Mouse (Mus musculus) cerebellum, postnatal 10 days (tissue): ENCODE results near the gene Epha8.

Experiments used
- DNase-seq, 2 experiments: peaks; one replicate each; pipeline ENCODE4 v3.0.0; 2021; ENCODE audit warnings: mixed read lengths in 2 of 2

Gene Epha8

GRCm38 (mm10) chr4:136956751-136957446 lies at the start of gene Epha8:
Gene Epha8, minus strand, starts transcription at chr4:136956816.
- peak; percentile 61 to 62 for DNase-seq

- peak; percentile 88 to 89 for DNase-seq
Measured at GRCm38 (mm10) chr4:137001825-137002224, 45.2 kb upstream of the Epha8 start.

GRCm38 (mm10) chr4:137001020-137001419 lies 44.4 kb upstream of the Epha8 start:
- DNase-seq: peak; percentile 59

GRCm38 (mm10) chr4:136998371-136998770 lies 41.8 kb upstream of the Epha8 start:
- DNase-seq: peak; percentile 55 to 57

GRCm38 (mm10) chr4:136997723-136998345 lies 41.2 kb upstream of the Epha8 start:
- peak; percentile 80 to 87 for DNase-seq

- peak; percentile 62 to 64 for DNase-seq
Measured at GRCm38 (mm10) chr4:136996933-136997332, 40.3 kb upstream of the Epha8 start.

GRCm38 (mm10) chr4:136995361-136995760 lies 38.7 kb upstream of the Epha8 start:
- DNase-seq: peak; percentile 91 to 94

- DNase-seq: peak in 1 of 2 experiments; percentile 22
Measured at GRCm38 (mm10) chr4:136981993-136982695, 25.5 kb upstream of the Epha8 start.

- DNase-seq: peak; percentile 89
Measured at GRCm38 (mm10) chr4:136981347-136981746, 24.7 kb upstream of the Epha8 start.

- DNase-seq: peak; percentile 59 to 60
Measured at GRCm38 (mm10) chr4:136980921-136981320, 24.3 kb upstream of the Epha8 start.

GRCm38 (mm10) chr4:136977244-136977643 lies 20.6 kb upstream of the Epha8 start:
- no peak for DNase-seq

GRCm38 (mm10) chr4:136970939-136971338 lies 14.3 kb upstream of the Epha8 start:
- DNase-seq: peak; percentile 79 to 82

GRCm38 (mm10) chr4:136969503-136970276 lies 13.1 kb upstream of the Epha8 start:
- peak in 1 of 2 experiments; percentile 51 for DNase-seq

GRCm38 (mm10) chr4:136969096-136969495 lies 12.5 kb upstream of the Epha8 start:
- DNase-seq: no peak

GRCm38 (mm10) chr4:136967511-136967910 lies 10.9 kb upstream of the Epha8 start:
- no peak for DNase-seq

- DNase-seq: peak; percentile 68 to 69
Measured at GRCm38 (mm10) chr4:136966493-136967390, 10.1 kb upstream of the Epha8 start.

- DNase-seq: peak; percentile 60 to 61
Measured at GRCm38 (mm10) chr4:136964990-136965421, 8.4 kb upstream of the Epha8 start.

- no peak for DNase-seq
Measured at GRCm38 (mm10) chr4:136962447-136962846, 5.8 kb upstream of the Epha8 start.

- no peak for DNase-seq
Measured at GRCm38 (mm10) chr4:136961642-136962285, 5.1 kb upstream of the Epha8 start.

GRCm38 (mm10) chr4:136960581-136960980 lies 4.0 kb upstream of the Epha8 start:
- DNase-seq: no peak

GRCm38 (mm10) chr4:136960068-136960467 lies 3.5 kb upstream of the Epha8 start:
- DNase-seq: no peak
